Mouse (Mus musculus) testis, adult 2 months (tissue): Measurements from ENCODE around the gene Usp22. TPM values are rescaled to one million over a fixed set of nuclear protein-coding genes. Genes with fewer than 3 reads are reported as not detected.
"Not testable (repeated sequence)": the region's sequence is repeated elsewhere in the genome, so short reads cannot be mapped to it uniquely, and the experiment has no call there.

ENCODE experiments used
- H3K27ac ChIP-seq: fragments of 200-500 bp; 2 replicates; pipeline ENCODE4 v1.5.1; 2012; ENCODE audit warnings: low read depth, low read length; ENCODE audit not compliant: control insufficient read depth, insufficient read depth
- H3K27me3 ChIP-seq: fragments of 200-500 bp; 2 replicates; pipeline ENCODE4 v1.6.1; 2012; ENCODE audit warnings: mild to moderate bottlenecking, low read length, moderate library complexity; ENCODE audit not compliant: control insufficient read depth, insufficient read depth
- H3K36me3 ChIP-seq: fragments of 200-500 bp; 2 replicates; pipeline ENCODE4 v1.6.1; 2012; ENCODE audit warnings: mild to moderate bottlenecking, low read length; ENCODE audit not compliant: control insufficient read depth, insufficient read depth
- H3K4me1 ChIP-seq: fragments of 200-500 bp; 2 replicates; pipeline ENCODE4 v1.6.1; 2012; ENCODE audit warnings: low read length; ENCODE audit not compliant: control insufficient read depth, insufficient read depth
- H3K4me3 ChIP-seq: fragments of 200-500 bp; 2 replicates; pipeline ENCODE4 v1.5.1; 2012; ENCODE audit warnings: low read depth, mild to moderate bottlenecking, low read length, moderate library complexity, mixed read lengths; ENCODE audit not compliant: control insufficient read depth
- CTCF ChIP-seq: fragments of 200-500 bp; IDR thresholded peaks from 2 replicates; pipeline ENCODE4 v1.5.1; 2012; ENCODE audit warnings: low read depth, mild to moderate bottlenecking, inconsistent platforms, low read length, moderate library complexity; ENCODE audit not compliant: control insufficient read depth, insufficient read depth, insufficient replicate concordance
- POLR2A ChIP-seq: fragments of 200-500 bp; IDR thresholded peaks from 2 replicates; pipeline ENCODE4 v1.6.1; 2012; ENCODE audit warnings: low read depth, mild to moderate bottlenecking, inconsistent platforms, low read length, moderate library complexity; ENCODE audit not compliant: control insufficient read depth
- polyA plus RNA-seq: library from polyadenylated mRNA; depleted of rRNA; stranded (reverse); fragments of >200 nt; gene quantifications from 2 replicates; pipeline ENCODE4 v1.2.3, GENCODE M21; 2012

The Usp22 gene
- polyA plus RNA-seq, 1 experiment: 15.8 TPM

DNA sequence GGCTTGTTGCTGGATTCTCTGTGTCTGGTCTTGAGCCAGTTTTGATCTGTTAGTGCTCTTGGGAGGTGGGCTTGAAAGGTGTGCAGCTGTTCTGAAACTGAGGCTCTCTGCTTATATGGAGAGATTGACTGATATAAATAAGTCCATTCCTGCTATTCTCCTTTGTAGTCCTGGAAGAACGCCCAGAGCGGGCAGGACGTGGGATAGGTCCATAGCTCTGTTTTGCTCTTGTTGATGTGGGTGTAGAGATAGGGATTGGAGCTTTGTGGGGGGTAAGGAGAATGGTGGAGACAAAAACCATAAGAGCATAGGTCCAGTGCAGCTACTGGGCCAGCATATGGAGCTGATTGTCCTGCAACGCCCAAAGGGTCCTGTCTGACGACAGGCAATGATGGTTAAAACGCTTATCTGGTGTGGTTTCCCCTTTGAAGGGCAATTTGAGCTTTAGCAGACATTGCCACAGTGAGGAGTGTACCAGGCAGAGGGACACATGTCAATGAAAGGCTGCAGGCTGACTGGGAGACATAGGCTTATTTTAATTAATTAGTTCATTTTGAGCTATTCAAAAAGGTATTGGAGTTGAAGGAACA is 31.8 kb downstream of the Usp22 start:
- H3K27me3 ChIP-seq: no peaks in the 10 kb centered on the region
- TF ChIP-seq POLR2A (no peak), CTCF (no peak)
- H3K27ac ChIP-seq: no peak overlapping the region
- H3K4me1 ChIP-seq: no peaks in the 10 kb centered on the region; the same call in 1 of the 2 replicates
- no peaks in the 10 kb centered on the region for H3K36me3 ChIP-seq
- H3K4me3 ChIP-seq: no peak overlapping the region

- H3K36me3 ChIP-seq: no peaks in the 10 kb centered on the region
- no peaks in the 10 kb centered on the region; the same call in 1 of the 2 replicates for H3K4me1 ChIP-seq
- no peaks in the 10 kb centered on the region for H3K27me3 ChIP-seq
- no peak for TF ChIP-seq POLR2A
- no peak overlapping the region for H3K4me3 ChIP-seq
- H3K27ac ChIP-seq: no peak overlapping the region
Observed at GRCm38 (mm10) chr11:61142262-61142661, 32.6 kb downstream of the Usp22 start.

DNA sequence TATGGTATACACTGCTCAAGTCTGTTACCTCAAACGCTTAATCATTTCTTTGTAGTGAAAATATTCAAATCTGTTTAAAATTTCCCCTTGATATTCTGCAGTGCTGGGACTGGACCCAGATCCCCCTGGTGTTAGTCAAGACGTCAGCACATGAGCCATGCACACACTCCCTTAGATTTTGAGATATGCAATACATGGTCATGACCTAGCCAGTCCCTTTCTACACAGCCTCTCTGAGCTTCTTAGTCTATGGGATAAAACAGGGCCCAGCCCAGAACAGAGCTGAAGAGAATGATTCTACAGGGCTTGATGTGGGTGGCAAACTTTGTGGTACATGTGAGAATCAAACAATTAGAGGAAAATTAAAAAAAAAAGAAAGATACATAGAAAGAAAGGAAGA is 33.2 kb downstream of the Usp22 start:
- Histone ChIP-seq H3K36me3 (no peaks in the 10 kb centered on the region), H3K27ac (no peak overlapping the region), H3K4me3 (no peak overlapping the region), H3K27me3 (no peaks in the 10 kb centered on the region), H3K4me1 (no peaks in the 10 kb centered on the region)
- TF ChIP-seq CTCF (no peak), POLR2A (no peak)

DNA sequence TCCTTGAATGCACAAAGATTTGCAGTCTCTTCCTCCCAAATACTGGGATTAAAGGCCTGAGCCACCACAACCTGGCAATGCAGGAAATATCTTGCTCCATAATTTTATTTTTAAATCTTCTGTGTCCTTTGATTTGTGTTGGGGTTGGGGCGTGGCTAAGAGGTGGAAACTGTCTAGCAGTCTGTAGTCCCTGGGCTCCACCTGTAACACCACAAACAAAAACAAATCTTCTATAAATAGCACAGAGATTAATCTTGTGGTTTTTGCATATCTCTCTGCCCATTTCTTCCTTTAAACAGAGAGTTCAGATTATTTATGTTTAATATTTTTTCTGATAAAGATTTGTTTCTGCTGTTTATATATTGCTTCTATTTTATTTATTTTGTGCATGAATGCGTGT is 41.9 kb downstream of the Usp22 start:
- TF ChIP-seq CTCF (no peak), POLR2A (no peak)
- no peaks in the 10 kb centered on the region for H3K4me1 ChIP-seq
- H3K36me3 ChIP-seq: no peaks in the 10 kb centered on the region
- no peaks in the 10 kb centered on the region for H3K27me3 ChIP-seq
- no peak overlapping the region for H3K27ac ChIP-seq
- no peak overlapping the region for H3K4me3 ChIP-seq

DNA sequence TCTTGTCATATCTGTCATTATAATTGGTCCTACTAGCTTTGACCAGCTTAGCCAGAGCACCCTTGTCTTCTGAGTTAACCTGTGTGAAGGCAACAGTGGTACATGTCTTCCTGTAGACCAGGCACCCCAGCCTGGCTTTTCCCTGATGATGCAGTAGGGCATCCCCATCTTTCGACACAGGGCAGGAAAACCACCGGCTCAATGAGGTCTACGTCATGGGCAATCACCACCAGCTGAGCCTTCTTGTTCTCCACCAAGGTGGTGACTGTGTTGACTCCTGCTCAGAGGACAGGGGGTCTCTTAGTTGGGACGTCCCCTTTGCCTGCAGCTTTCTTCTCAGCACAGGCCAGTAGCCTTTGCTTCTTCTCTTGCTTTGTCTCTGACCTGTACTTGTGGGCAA is 44.2 kb downstream of the Usp22 start:
- H3K4me3 ChIP-seq, H3K4me1 ChIP-seq, H3K27me3 ChIP-seq, H3K27ac ChIP-seq, H3K36me3 ChIP-seq: not testable (repeated sequence)

DNA sequence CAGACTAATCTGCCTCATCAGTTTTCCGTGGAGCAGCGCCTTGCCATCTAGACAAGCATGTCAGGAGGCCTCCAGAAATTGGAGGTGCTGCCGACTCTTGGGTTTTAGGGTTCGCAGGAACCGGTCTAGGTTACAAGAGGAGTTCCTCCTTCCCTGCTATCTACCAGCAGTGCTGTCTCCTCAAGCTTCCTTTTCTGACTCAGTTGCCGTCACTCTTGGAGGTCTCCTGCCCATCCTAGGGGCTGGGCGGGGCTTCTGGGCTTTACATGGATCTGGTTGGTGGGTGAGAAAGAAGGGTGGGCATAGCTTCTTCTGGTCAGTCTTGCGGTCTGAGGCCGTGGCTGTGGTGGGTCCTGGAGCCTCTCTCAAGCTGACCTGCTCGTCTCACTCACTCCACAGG is 45.5 kb downstream of the Usp22 start:
- TF ChIP-seq POLR2A (no peak), CTCF (no peak)
- no peaks in the 10 kb centered on the region for H3K4me1 ChIP-seq
- H3K36me3 ChIP-seq: no peaks in the 10 kb centered on the region
- no peak overlapping the region for H3K27ac ChIP-seq
- H3K27me3 ChIP-seq: no peaks in the 10 kb centered on the region
- H3K4me3 ChIP-seq: peak overlapping the region; percentile 42

GRCm38 (mm10) chr11:61127421-61128055 is 47.3 kb downstream of the Usp22 start:
- H3K36me3 ChIP-seq: no peaks in the 10 kb centered on the region
- H3K4me3 ChIP-seq: no peak overlapping the region
- H3K27ac ChIP-seq: no peak overlapping the region
- no peaks in the 10 kb centered on the region for H3K4me1 ChIP-seq
- TF ChIP-seq POLR2A (no peak), CTCF (no peak)
- no peaks in the 10 kb centered on the region for H3K27me3 ChIP-seq
